Mouse (Mus musculus): ENCODE data around the gene Abcg5. TPM values are rescaled to one million over a fixed set of nuclear protein-coding genes. Genes with fewer than 3 reads are reported as not detected.

Gene Abcg5
- total and polyA plus RNA-seq, 3 experiments, result not detected

GRCm38 (mm10) chr17:84665053-84665452 is 17.8 kb downstream of the Abcg5 start:
- DNase-seq (ENCODE audit: low read depth, low spot score), result no peak
- no peaks in the 10 kb centered on the region for H3K4me1 ChIP-seq (ENCODE audit: control insufficient read depth in 1 of 2, insufficient read depth in 2 of 2, low read length in 2 of 2)
- no peak overlapping the region for H3K4me3 ChIP-seq (ENCODE audit: control insufficient read depth in 1 of 2, insufficient read depth in 1 of 2, low read depth in 2 of 2, low read length in 2 of 2)
- no peaks in the 10 kb centered on the region for H3K27me3 ChIP-seq (ENCODE audit: control insufficient read depth in 1 of 2, insufficient read depth in 2 of 2, low read length in 2 of 2)
- no peaks in the 10 kb centered on the region for H3K36me3 ChIP-seq (ENCODE audit: control insufficient read depth in 1 of 2, insufficient read depth in 2 of 2, low read length in 2 of 2)
- H3K27ac ChIP-seq (ENCODE audit: control insufficient read depth, low read depth, low read length), result no peak overlapping the region
- H3K9ac ChIP-seq (ENCODE audit: control insufficient read depth, low read depth, low read length, poor library complexity, severe bottlenecking), result no peak overlapping the region
- no peak for TF ChIP-seq USF1 (IDR thresholded peaks at IDR 0.05; ENCODE audit: low read depth, low read length)
- no peak for TF ChIP-seq USF2 (IDR thresholded peaks at IDR 0.05; ENCODE audit: borderline replicate concordance in 1 of 2, insufficient read depth in 1 of 2, low read depth in 1 of 2, low read length in 2 of 2)
- TF ChIP-seq MYB (IDR thresholded peaks at IDR 0.05; ENCODE audit: low read depth, low read length), result no peak
- no peak for TF ChIP-seq MAX (IDR thresholded peaks at IDR 0.05; ENCODE audit: low read length)
- TF ChIP-seq NRF1 (IDR thresholded peaks at IDR 0.05; ENCODE audit: insufficient read depth, low read depth, low read length, poor library complexity, severe bottlenecking), result no peak
- H3K9me3 ChIP-seq (replicated peaks; ENCODE audit: insufficient read depth, low read length), result no peaks in the 10 kb centered on the region
- no peaks in the 10 kb centered on the region for H3K79me2 ChIP-seq (ENCODE audit: control insufficient read depth, insufficient read depth, low read length, poor library complexity)

GRCm38 (mm10) chr17:84658951-84659350 is 23.9 kb downstream of the Abcg5 start:
- Histone ChIP-seq H3K9ac (ENCODE audit: control insufficient read depth, low read depth, low read length, poor library complexity, severe bottlenecking) (no peak overlapping the region), H3K4me3 (ENCODE audit: control insufficient read depth in 1 of 2, insufficient read depth in 1 of 2, low read depth in 2 of 2, low read length in 2 of 2) (no peak overlapping the region), H3K79me2 (ENCODE audit: control insufficient read depth, insufficient read depth, low read length, poor library complexity) (no peaks in the 10 kb centered on the region), H3K9me3 (replicated peaks; ENCODE audit: insufficient read depth, low read length) (no peaks in the 10 kb centered on the region), H3K36me3 (ENCODE audit: control insufficient read depth in 1 of 2, insufficient read depth in 2 of 2, low read length in 2 of 2) (no peaks in the 10 kb centered on the region), H3K4me1 (ENCODE audit: control insufficient read depth in 1 of 2, insufficient read depth in 2 of 2, low read length in 2 of 2) (no peaks in the 10 kb centered on the region), H3K27me3 (ENCODE audit: control insufficient read depth in 1 of 2, insufficient read depth in 2 of 2, low read length in 2 of 2) (peaks cover 0 to 2% of the 10 kb centered on the region in 2 experiments; a peak in 3 of 4 replicates), H3K27ac (ENCODE audit: control insufficient read depth, low read depth, low read length) (no peak overlapping the region)
- no peak for DNase-seq (ENCODE audit: low read depth, low spot score)
- TF ChIP-seq HCFC1 (IDR thresholded peaks at IDR 0.05; ENCODE audit: low read depth, low read length), result no peak
- no peak for TF ChIP-seq ELF1 (IDR thresholded peaks at IDR 0.05; ENCODE audit: low read depth, low read length)
- TF ChIP-seq ETS1 (IDR thresholded peaks at IDR 0.05; ENCODE audit: low read depth, low read length), result no peak
- TF ChIP-seq MAFK (IDR thresholded peaks at IDR 0.05; ENCODE audit: borderline replicate concordance, low read depth, low read length), result no peak
- TF ChIP-seq RAD21 (IDR thresholded peaks at IDR 0.05; ENCODE audit: low read depth, low read length), result no peak
- TF ChIP-seq SMC3 (IDR thresholded peaks at IDR 0.05; ENCODE audit: low read depth, low read length), result no peak
- no peak for TF ChIP-seq TCF12 (IDR thresholded peaks at IDR 0.05; ENCODE audit: low read depth, low read length)
- TF ChIP-seq TAL1 (IDR thresholded peaks at IDR 0.05; ENCODE audit: low read length), result no peak
- TF ChIP-seq MAX (IDR thresholded peaks at IDR 0.05; ENCODE audit: low read length), result no peak
- TF ChIP-seq MYC (IDR thresholded peaks at IDR 0.05; ENCODE audit: low read depth, low read length), result no peak
- TF ChIP-seq POLR2A (IDR thresholded peaks at IDR 0.05; ENCODE audit: control insufficient read depth in 1 of 2, insufficient read depth in 1 of 2, low read depth in 1 of 2, low read length in 2 of 2, poor library complexity in 1 of 2), result no peak
- no peak for TF ChIP-seq CHD1 (IDR thresholded peaks at IDR 0.05; ENCODE audit: low read depth, low read length)
- TF ChIP-seq CHD2 (IDR thresholded peaks at IDR 0.05; ENCODE audit: low read length), result no peak
- TF ChIP-seq ZMIZ1 (IDR thresholded peaks at IDR 0.05; ENCODE audit: low read depth, low read length), result no peak
- TF ChIP-seq ZNF384 (IDR thresholded peaks at IDR 0.05; ENCODE audit: low read depth, low read length), result no peak
- TF ChIP-seq USF1 (IDR thresholded peaks at IDR 0.05; ENCODE audit: low read depth, low read length), result no peak
- TF ChIP-seq ZKSCAN1 (IDR thresholded peaks at IDR 0.05; ENCODE audit: low read depth, low read length), result no peak
- no peak for TF ChIP-seq MYB (IDR thresholded peaks at IDR 0.05; ENCODE audit: low read depth, low read length)
- TF ChIP-seq E2F4 (IDR thresholded peaks at IDR 0.05; ENCODE audit: borderline replicate concordance, low read depth, low read length), result no peak
- TF ChIP-seq ZC3H11A (IDR thresholded peaks at IDR 0.05; ENCODE audit: low read depth, low read length), result no peak

All from MEL (cell line).